Mouse (Mus musculus) G1E (cell line): Measurements from ENCODE around the gene Pkmyt1. TPM values are rescaled to one million over a fixed set of nuclear protein-coding genes. Genes with fewer than 3 reads are reported as not detected.
A peak's percentile ranks its signal among the peaks of the same experiment; 100 is the strongest.

ENCODE experiments used
- ATAC-seq: 2 replicates; pipeline ENCODE4 v1.8.0; 2016; ENCODE audit warnings: mild to moderate bottlenecking; ENCODE audit not compliant: insufficient number of reproducible peaks, poor library complexity, low FRiP score, severe bottlenecking; ENCODE audit errors: extremely low read depth
- DNase-seq: peaks from one replicate; pipeline ENCODE4 v3.0.0; 2012; ENCODE audit warnings: low spot score
- H3K27me3 ChIP-seq: 2 replicates; pipeline ENCODE4 v1.6.1; 2012; ENCODE audit warnings: mild to moderate bottlenecking, low read length, inconsistent platforms; ENCODE audit not compliant: insufficient read depth
- H3K36me3 ChIP-seq: replicated peaks from 2 replicates; pipeline ENCODE3; 2012; ENCODE audit warnings: mild to moderate bottlenecking, inconsistent platforms
- H3K4me1 ChIP-seq: 2 replicates; pipeline ENCODE4 v1.6.1; 2012; ENCODE audit warnings: low read depth, low read length, inconsistent platforms, mixed read lengths; ENCODE audit not compliant: insufficient read depth
- H3K4me3 ChIP-seq: 2 replicates; pipeline ENCODE4 v1.5.1; 2012; ENCODE audit warnings: low read depth, mild to moderate bottlenecking, inconsistent platforms, low read length, moderate library complexity, mixed read lengths
- H3K9me3 ChIP-seq: replicated peaks from 2 replicates; pipeline ENCODE4 v1.6.1; 2012; ENCODE audit warnings: inconsistent platforms
- CTCF ChIP-seq: IDR thresholded peaks from 2 replicates; pipeline ENCODE4 v1.5.1; 2012; ENCODE audit warnings: low read depth, low read length, inconsistent platforms, mixed read lengths
- GATA1 ChIP-seq: IDR thresholded peaks from 2 replicates; pipeline ENCODE4 v1.6.1; 2012; ENCODE audit warnings: borderline replicate concordance, low read length, inconsistent platforms, mixed read lengths
- GATA2 ChIP-seq: IDR thresholded peaks from 2 replicates; pipeline ENCODE4 v1.6.1; 2012; ENCODE audit warnings: low read depth, low read length, inconsistent platforms, borderline replicate concordance
- POLR2AphosphoS5 ChIP-seq: IDR thresholded peaks from 2 replicates; pipeline ENCODE4 v1.6.1; 2012; ENCODE audit warnings: low read depth, low read length, inconsistent platforms; ENCODE audit not compliant: insufficient replicate concordance
- TAL1 ChIP-seq: conservative IDR thresholded peaks from 2 replicates; pipeline ENCODE4 v1.6.1; 2012; ENCODE audit warnings: low read depth, low read length, inconsistent platforms, mixed read lengths
- polyA plus RNA-seq: library from polyadenylated mRNA; stranded (reverse); fragments of >175 nt; gene quantifications from 2 replicates; pipeline ENCODE4 v1.2.3, GENCODE M21; 2012
- total RNA-seq, 2 experiments: library from RNA; stranded (forward) in 1 of 2; stranded (reverse) in 1 of 2; fragments of 200-1000 nt in 1 of 2; fragments of >200 nt in 1 of 2; fragmentation: Nextera tagmentation in 1 of 2; gene quantifications; 2 replicates each; pipeline ENCODE4 v1.2.3; 2014 to 2017

The Pkmyt1 gene
- total RNA-seq (2014; fragmentation: Nextera tagmentation) (33.5 and 41.1 TPM in 2 replicates), total RNA-seq (2017) (10.8 and 12.9 TPM in 2 replicates), polyA plus RNA-seq (125 and 147 TPM in 2 replicates)

- no peaks in the 10 kb centered on the region for H3K9me3 ChIP-seq
- H3K36me3 ChIP-seq = peaks cover 7% of the 10 kb centered on the region
- ATAC-seq = peak; percentile 80
- peak; percentile 96 for DNase-seq
- TF ChIP-seq CTCF (no peak), TAL1 (no peak), POLR2AphosphoS5 (no peak), GATA1 (no peak), GATA2 (no peak)
- peak within 1 kb of the TSS; percentile 83 for H3K4me3 ChIP-seq
- peaks cover 16% of the 10 kb centered on the region for H3K27me3 ChIP-seq
- H3K4me1 ChIP-seq = peaks cover 29% of the 10 kb centered on the region
These were observed at the start of gene Pkmyt1 for GRCm38 (mm10) chr17:23725999-23726757. Gene Pkmyt1, plus strand, starts transcription at chr17:23726336.

GRCm38 (mm10) chr17:23676473-23677031, 49.6 kb upstream of the Pkmyt1 start:
- peaks cover 70% of the 10 kb centered on the region for H3K4me1 ChIP-seq
- H3K9me3 ChIP-seq = no peaks in the 10 kb centered on the region
- DNase-seq = no peak
- TF ChIP-seq GATA2 = no peak
- no peak for TF ChIP-seq POLR2AphosphoS5
- no peak for TF ChIP-seq CTCF
- no peak for TF ChIP-seq GATA1
- no peak for TF ChIP-seq TAL1
- peaks cover 30% of the 10 kb centered on the region for H3K27me3 ChIP-seq
- peaks cover 24% of the 10 kb centered on the region for H3K36me3 ChIP-seq
- no peak for ATAC-seq
- peak overlapping the region; percentile 76 for H3K4me3 ChIP-seq

DNA sequence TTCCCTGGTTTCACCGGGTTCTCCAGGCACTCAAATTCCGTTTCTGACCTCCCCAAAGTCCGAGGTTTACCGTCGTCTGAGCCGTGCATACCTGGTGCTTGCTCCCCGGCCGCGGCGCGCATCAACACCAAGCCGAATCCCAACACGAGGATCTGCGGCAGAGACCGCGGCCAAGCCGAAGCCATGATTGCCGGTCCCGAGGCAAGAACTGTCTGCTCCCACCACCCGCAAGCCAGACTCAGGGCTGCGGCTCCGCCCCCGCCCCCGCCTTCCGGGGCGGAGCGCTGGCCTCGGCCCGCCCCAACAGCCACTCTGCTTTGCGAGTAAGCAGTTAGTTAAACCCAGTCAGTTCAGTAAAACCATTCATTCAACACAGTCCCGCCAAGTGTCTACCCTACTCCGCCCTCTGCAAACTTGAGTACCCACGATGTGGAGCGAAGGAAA, 48.9 kb upstream of the Pkmyt1 start, which contains the start of gene Tnfrsf12a:
Gene Tnfrsf12a (minus strand): TSS at position 233 of the 444 bp plus-strand sequence.
- Histone ChIP-seq H3K4me1 (peaks cover 63% of the 10 kb centered on the region), H3K9me3 (no peaks in the 10 kb centered on the region), H3K4me3 (peak within 1 kb of the TSS; percentile 76), H3K36me3 (peaks cover 17% of the 10 kb centered on the region), H3K27me3 (peaks cover 37% of the 10 kb centered on the region)
- TF ChIP-seq GATA2 (no peak), POLR2AphosphoS5 (no peak), CTCF (no peak), TAL1 (no peak), GATA1 (no peak)
- DNase-seq (peak; percentile 78), ATAC-seq (peak; percentile 30)

GRCm38 (mm10) chr17:23679127-23679835, 46.9 kb upstream of the Pkmyt1 start, which contains the start of gene Cldn6:
Gene Cldn6, plus strand, starts transcription at chr17:23679249.
- Histone ChIP-seq H3K36me3 (peaks cover 15% of the 10 kb centered on the region), H3K9me3 (no peaks in the 10 kb centered on the region), H3K4me3 (no peak within 1 kb of the TSS), H3K4me1 (peaks cover 51% of the 10 kb centered on the region), H3K27me3 (peaks cover 55% of the 10 kb centered on the region)
- no peak for TF ChIP-seq CTCF
- TF ChIP-seq GATA1 = no peak
- TF ChIP-seq TAL1 = no peak
- TF ChIP-seq GATA2 = no peak
- no peak for TF ChIP-seq POLR2AphosphoS5
- DNase-seq (no peak), ATAC-seq (no peak)

DNA sequence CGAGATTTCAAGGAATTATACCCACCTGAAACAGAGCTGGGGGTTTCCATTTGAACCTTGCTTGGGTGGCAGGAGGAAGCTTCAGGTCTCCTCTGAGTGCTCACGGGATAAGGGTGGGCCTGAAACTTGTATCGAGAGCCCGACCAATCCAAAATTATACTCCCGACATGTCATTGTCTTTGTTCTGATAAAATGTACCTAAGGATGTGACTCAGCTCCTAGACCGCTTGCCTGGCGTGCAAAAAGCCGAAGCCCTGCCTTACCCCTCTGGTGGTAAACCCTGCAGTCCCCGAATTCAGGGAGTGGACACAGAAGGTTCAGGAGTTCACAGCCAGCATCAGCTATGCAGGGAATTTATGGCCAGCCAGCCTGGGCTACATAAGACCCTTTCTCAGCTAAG, 45.8 kb upstream of the Pkmyt1 start:
- Histone ChIP-seq H3K9me3 (no peaks in the 10 kb centered on the region), H3K4me1 (peaks cover 41% of the 10 kb centered on the region), H3K4me3 (no peak overlapping the region), H3K36me3 (peaks cover 5% of the 10 kb centered on the region), H3K27me3 (peaks cover 60% of the 10 kb centered on the region)
- no peak for TF ChIP-seq CTCF
- TF ChIP-seq POLR2AphosphoS5 = no peak
- TF ChIP-seq GATA2 = no peak
- no peak for TF ChIP-seq TAL1
- no peak for TF ChIP-seq GATA1
- DNase-seq (no peak), ATAC-seq (no peak)
